Mouse (Mus musculus) spleen, adult 2 months (tissue): ENCODE measurements around the gene Ror2.

Experiments used
- CTCF ChIP-seq: fragments of 200-500 bp; IDR thresholded peaks from 2 replicates; pipeline ENCODE4 v1.5.1; 2011; ENCODE audit warnings: mild to moderate bottlenecking, inconsistent platforms; ENCODE audit not compliant: insufficient read depth, insufficient read length, insufficient replicate concordance; ENCODE audit errors: extremely low read depth
- POLR2A ChIP-seq: fragments of 200-500 bp; IDR thresholded peaks from 2 replicates; pipeline ENCODE4 v1.6.1; 2011; ENCODE audit warnings: low read depth, low read length, inconsistent platforms

- TF ChIP-seq CTCF = peak; percentile 62; the same call in 1 of the 2 replicates
- no peak for TF ChIP-seq POLR2A
Measured at GRCm38 (mm10) chr13:53119586-53120426, 166.1 kb downstream of the Ror2 start.
